Mouse (Mus musculus) stomach, postnatal 0 days (tissue): Measurements from ENCODE around the gene Actrt2. TPM values are rescaled to one million over a fixed set of nuclear protein-coding genes. Genes with fewer than 3 reads are reported as not detected.
A peak's percentile ranks its signal among the peaks of the same experiment; 100 is the strongest.

Source experiments
- ATAC-seq: fragments of 200-750 bp; cut with Nextera tagmentation; 2 replicates; pipeline ENCODE4 v1.8.0; 2017; ENCODE audit not compliant: low FRiP score, low TSS enrichment
- DNase-seq: peaks from one replicate; pipeline ENCODE4 v3.0.0-alpha.2; 2016; ENCODE audit warnings: low spot score
- H3K27ac ChIP-seq: fragments of 300-500 bp; sonication (generic); replicated peaks from 2 replicates; pipeline ENCODE4 v1.5.1; 2014; ENCODE audit warnings: mild to moderate bottlenecking, control low read depth
- H3K27me3 ChIP-seq: fragments of 300-500 bp; sonication (generic); 2 replicates; pipeline ENCODE4 v1.6.1; 2014; ENCODE audit warnings: low read length; ENCODE audit not compliant: control insufficient read depth, insufficient read depth
- H3K36me3 ChIP-seq: fragments of 300-500 bp; sonication (generic); 2 replicates; pipeline ENCODE4 v1.6.1; 2014; ENCODE audit warnings: low read length, mixed read lengths; ENCODE audit not compliant: control insufficient read depth, insufficient read depth
- H3K4me1 ChIP-seq: fragments of 300-500 bp; sonication (generic); replicated peaks from 2 replicates; pipeline ENCODE4 v1.6.1; 2014; ENCODE audit warnings: antibody characterized with exemption; ENCODE audit not compliant: control insufficient read depth, insufficient read depth
- H3K4me2 ChIP-seq: fragments of 300-500 bp; sonication (generic); replicated peaks from 2 replicates; pipeline ENCODE4 v1.6.1; 2014; ENCODE audit warnings: low read depth, mild to moderate bottlenecking, control low read depth, moderate library complexity
- H3K4me3 ChIP-seq: fragments of 300-500 bp; sonication (generic); 2 replicates; pipeline ENCODE4 v1.5.1; 2014; ENCODE audit warnings: low read depth, low read length, control low read depth
- H3K9ac ChIP-seq: fragments of 300-500 bp; sonication (generic); 2 replicates; pipeline ENCODE4 v1.6.1; 2014; ENCODE audit warnings: mild to moderate bottlenecking, low read length, control low read depth, mixed read lengths
- H3K9me3 ChIP-seq: fragments of 300-500 bp; sonication (generic); 2 replicates; pipeline ENCODE4 v1.6.1; 2016; ENCODE audit warnings: low read length; ENCODE audit not compliant: control insufficient read depth
- CTCF ChIP-seq: IDR thresholded peaks from 2 replicates; pipeline ENCODE4 v1.5.1; 2016; ENCODE audit warnings: antibody characterized with exemption, low read depth, mild to moderate bottlenecking, moderate library complexity
- EP300 ChIP-seq: optimal IDR thresholded peaks from 2 replicates; pipeline ENCODE3; 2016; ENCODE audit warnings: antibody characterized with exemption
- WGBS: fragments of 180-500 bp; shearing (Covaris S2); extraction: QIAGEN DNeasy Blood & Tissue Kit; methylation state at CpG from one replicate; pipeline ENCODE4 v1.1.7; 2014; 5-methylcytosine and 5-hydroxymethylcytosine counted together
- polyA plus RNA-seq: library from polyadenylated mRNA; unstranded; fragments of >200 nt; fragmentation: Nextera tagmentation; extraction: Ambion mirVana; gene quantifications from 2 replicates; pipeline ENCODE4 v1.2.1, GENCODE M21; 2015

Gene Actrt2
- polyA plus RNA-seq, 1 experiment from 2014 or later: not detected

DNA sequence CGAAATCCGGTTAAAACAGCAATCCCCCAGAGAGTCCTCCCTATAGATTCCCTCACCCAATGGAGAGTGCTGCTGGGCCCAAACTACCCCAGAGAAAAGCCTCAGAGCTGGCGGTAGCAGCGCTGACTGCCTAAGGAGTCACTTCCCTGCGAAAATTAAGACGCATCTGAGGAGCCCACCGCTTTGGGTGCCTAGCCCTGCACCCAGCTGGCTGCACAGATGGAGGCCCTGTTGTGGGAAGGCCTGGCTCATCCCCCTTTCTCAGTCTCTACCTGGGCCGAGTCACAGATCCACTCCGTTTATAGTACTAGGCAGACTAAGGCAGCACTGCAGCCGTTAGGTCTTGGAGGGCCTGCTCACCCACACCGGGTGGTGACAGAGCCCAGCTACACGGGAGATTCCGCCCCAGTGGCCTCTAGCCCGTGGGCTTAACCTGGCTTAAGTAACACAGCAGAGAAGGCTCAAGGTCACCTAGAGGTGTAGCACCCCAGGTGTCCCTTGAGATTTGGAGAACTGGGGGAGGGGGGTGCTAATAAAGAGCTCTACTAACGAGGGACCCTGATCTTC is 29.3 kb downstream of the Actrt2 start:
- Histone ChIP-seq H3K4me3 (peak overlapping the region; percentile 74), H3K36me3 (no peaks in the 10 kb centered on the region), H3K9ac (peak overlapping the region; percentile 83), H3K27ac (peak overlapping the region; percentile 92), H3K4me1 (no peaks in the 10 kb centered on the region), H3K9me3 (no peaks in the 10 kb centered on the region), H3K27me3 (peaks cover 3% of the 10 kb centered on the region; the same call in 1 of the 2 replicates), H3K4me2 (peak overlapping the region; percentile 87)
- ATAC-seq (no peak), DNase-seq (peak; percentile 36)
- TF ChIP-seq EP300 (no peak), CTCF (no peak)
- WGBS: 11% methylated on average over 15 of the region's 15 CpGs

DNA sequence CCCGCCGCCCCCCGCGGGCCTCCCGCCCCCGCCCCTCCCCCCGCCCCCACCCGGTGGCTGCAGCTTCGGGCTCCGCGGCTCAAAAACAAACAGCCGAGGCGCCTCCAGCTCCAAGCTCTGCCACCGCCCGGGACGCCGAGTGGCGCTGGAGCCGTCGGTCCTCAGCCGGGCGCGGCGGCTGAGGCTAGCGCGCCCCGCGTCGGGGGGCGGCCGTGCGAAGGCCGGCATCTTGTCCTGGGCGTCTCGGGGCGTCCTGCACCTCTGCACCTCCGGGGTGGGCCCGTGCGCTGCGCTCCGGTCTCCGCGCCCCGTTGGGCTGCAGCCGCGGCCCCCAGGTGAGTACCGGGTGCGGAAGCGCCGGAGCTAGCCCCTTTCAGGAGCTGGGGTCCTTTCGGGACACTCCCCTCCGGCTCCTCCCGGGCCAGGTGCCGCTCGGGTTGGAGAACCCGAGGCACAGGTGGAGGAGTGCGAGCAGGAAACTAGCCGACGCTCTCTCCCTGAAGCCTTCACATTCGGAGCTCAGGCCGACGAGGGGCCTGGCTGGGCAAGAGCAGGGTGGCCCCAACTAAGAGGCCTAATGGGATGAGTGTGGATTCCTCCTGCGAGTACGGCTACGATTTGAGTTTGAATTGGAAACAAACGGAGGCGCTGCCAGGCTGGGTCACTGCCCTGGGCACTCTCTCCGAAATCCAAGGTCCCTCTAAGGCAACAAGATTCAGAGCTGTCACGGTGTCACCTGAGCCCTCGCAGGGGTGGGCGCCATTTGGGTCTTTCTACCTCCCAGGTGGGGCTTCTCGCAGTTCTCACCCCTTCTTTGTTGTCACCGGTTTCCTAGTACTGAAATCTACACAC is 30.0 kb downstream of the Actrt2 start:
- Histone ChIP-seq H3K36me3 (no peaks in the 10 kb centered on the region), H3K9me3 (no peaks in the 10 kb centered on the region), H3K27me3 (peaks cover 3% of the 10 kb centered on the region; the same call in 1 of the 2 replicates), H3K4me2 (peak overlapping the region; percentile 87), H3K27ac (peak overlapping the region; percentile 92), H3K4me1 (no peaks in the 10 kb centered on the region), H3K4me3 (peak overlapping the region; percentile 74), H3K9ac (peak overlapping the region; percentile 83)
- TF ChIP-seq EP300 (no peak), CTCF (no peak)
- DNase-seq (peak; percentile 59), ATAC-seq (peak; percentile 9; the same call in 1 of the 2 replicates)
- WGBS: 2% methylated on average over 54 of the region's 73 CpGs

DNA sequence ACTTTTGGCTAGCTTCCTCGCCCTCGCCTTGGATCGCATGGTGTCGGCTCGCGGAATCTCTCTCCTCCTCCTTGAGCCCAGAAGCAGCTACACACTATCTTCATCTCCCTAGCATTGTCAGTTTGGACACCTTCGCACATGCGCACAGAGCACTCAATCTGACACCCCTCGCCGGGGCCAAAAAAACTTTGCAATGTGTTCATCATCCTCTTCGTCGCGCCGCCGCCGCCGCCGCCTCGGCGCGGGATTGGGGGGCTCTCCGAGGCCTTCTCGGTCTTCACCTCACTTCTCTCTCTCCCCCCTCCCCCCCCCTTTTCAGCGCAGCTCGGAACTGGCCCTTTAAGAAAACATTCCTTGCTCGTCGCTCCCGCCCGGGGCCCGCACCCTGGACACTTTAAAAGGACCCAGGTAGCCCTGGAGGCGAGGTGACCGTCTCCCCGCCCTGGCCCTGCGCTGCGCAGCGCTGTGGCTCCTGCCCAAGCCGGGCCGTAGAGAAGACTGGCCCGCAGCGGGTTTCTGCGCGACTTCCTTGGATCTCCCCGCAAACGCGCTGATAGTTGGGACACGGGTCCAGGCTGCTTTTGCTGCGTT is 30.9 kb downstream of the Actrt2 start, which contains the start of gene Prdm16:
Gene Prdm16, minus strand, starts transcription at position 153 of the 591 bp plus-strand sequence.
- no peaks in the 10 kb centered on the region for H3K9me3 ChIP-seq
- peak within 1 kb of the TSS; percentile 83 for H3K9ac ChIP-seq
- H3K27ac ChIP-seq: peak within 1 kb of the TSS; percentile 92
- no peaks in the 10 kb centered on the region for H3K4me1 ChIP-seq
- peak within 1 kb of the TSS; percentile 74 for H3K4me3 ChIP-seq
- H3K36me3 ChIP-seq: no peaks in the 10 kb centered on the region
- WGBS: under 1% methylated on average over 44 of the region's 47 CpGs
- peak within 1 kb of the TSS; percentile 87 for H3K4me2 ChIP-seq
- no peak for TF ChIP-seq CTCF
- TF ChIP-seq EP300: no peak
- ATAC-seq (peak; percentile 73), DNase-seq (peak; percentile 89)
- H3K27me3 ChIP-seq: peaks cover 2% of the 10 kb centered on the region; the same call in 1 of the 2 replicates

DNA sequence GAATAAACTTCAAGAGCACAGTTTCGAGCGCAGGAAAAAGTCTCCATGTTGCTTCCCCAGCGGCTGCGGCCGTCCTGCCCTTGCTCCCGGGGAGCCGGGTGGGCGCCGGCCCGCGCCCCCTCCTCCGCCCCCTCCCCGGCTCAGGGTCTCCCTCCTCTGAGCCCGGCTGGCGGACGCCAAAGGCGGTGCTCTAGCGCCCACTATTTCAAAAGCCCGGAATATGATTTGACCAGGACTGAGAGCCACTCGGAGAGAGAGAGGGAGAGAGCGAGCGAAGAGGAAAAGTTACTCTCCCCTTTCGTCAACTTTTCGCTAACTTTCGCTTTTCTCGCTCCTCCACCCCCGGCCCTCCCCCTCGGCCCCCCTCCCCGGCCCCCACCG is 31.6 kb downstream of the Actrt2 start:
- peak overlapping the region; percentile 87 for H3K4me2 ChIP-seq
- H3K4me1 ChIP-seq: no peaks in the 10 kb centered on the region
- peak overlapping the region; percentile 74 for H3K4me3 ChIP-seq
- 3% methylated on average over 20 of the region's 30 CpGs for WGBS
- H3K27ac ChIP-seq: peak overlapping the region; percentile 92
- ATAC-seq (peak; percentile 3; the same call in 1 of the 2 replicates), DNase-seq (peak; percentile 68)
- no peak for TF ChIP-seq EP300
- TF ChIP-seq CTCF: peak; percentile 48
- H3K36me3 ChIP-seq: no peaks in the 10 kb centered on the region
- peak overlapping the region; percentile 83 for H3K9ac ChIP-seq
- H3K27me3 ChIP-seq: no peaks in the 10 kb centered on the region; the same call in 1 of the 2 replicates
- no peaks in the 10 kb centered on the region for H3K9me3 ChIP-seq

DNA sequence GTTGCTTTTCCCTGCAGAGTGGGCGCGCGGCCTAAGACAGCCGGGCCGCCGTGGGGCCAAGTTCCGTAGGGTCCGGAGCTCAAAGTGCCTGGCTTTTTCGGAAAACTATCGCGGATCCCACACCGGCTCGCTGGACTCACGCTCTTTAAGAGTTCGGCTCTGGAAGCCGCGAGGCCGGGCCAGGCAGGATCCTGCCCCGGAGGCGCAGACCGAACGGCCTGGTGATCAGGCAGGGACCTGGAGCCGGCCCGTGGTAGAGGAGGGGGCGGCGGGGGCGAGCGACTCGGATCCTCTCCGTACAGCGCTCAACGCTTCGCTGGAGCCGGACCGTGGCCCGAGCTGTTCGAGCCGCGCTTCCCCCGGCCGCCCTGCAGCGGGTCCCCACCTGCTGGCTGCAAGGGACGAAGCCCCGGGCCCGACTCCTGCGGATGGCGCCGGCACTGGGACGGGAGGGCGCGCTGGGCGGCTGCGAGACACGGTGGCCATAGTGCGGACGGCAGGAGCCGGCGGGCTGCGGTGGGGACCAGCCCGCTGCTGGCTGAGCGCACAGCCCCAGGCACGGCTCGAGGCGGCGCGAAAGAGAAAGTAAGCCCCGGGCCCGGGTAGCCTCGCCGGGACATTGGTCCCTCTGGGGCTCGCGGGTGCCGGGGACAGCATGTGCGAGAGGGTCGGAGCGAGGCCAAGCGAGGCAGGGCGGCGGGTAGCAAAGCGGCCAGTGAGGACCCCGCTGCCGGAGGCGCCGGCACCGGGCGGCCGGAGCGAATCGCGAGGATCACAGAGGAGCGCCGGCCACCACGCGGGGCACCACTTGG is 32.2 kb downstream of the Actrt2 start:
- DNase-seq: peak; percentile 61
- no peaks in the 10 kb centered on the region for H3K36me3 ChIP-seq
- no peaks in the 10 kb centered on the region for H3K4me1 ChIP-seq
- no peaks in the 10 kb centered on the region; the same call in 1 of the 2 replicates for H3K27me3 ChIP-seq
- H3K27ac ChIP-seq: peak overlapping the region; percentile 92
- H3K9me3 ChIP-seq: no peaks in the 10 kb centered on the region
- WGBS: under 1% methylated on average over 88 of the region's 94 CpGs
- peak overlapping the region; percentile 74 for H3K4me3 ChIP-seq
- no peak for TF ChIP-seq CTCF
- no peak for TF ChIP-seq EP300
- peak; percentile 10; the same call in 1 of the 2 replicates for ATAC-seq
- H3K4me2 ChIP-seq: peak overlapping the region; percentile 87
- peak overlapping the region; percentile 83 for H3K9ac ChIP-seq
